Mouse (Mus musculus) cerebellum, postnatal 14 days (tissue): ENCODE measurements around the gene Gm10563.
"Not testable (repeated sequence)": the region's sequence is repeated elsewhere in the genome, so short reads cannot be mapped to it uniquely, and the experiment has no call there.

Experiments used
- DNase-seq, 2 experiments: peaks; one replicate each; pipeline ENCODE4 v3.0.0; 2021; ENCODE audit warnings: mixed read lengths in 2 of 2

Gene Gm10563

DNA sequence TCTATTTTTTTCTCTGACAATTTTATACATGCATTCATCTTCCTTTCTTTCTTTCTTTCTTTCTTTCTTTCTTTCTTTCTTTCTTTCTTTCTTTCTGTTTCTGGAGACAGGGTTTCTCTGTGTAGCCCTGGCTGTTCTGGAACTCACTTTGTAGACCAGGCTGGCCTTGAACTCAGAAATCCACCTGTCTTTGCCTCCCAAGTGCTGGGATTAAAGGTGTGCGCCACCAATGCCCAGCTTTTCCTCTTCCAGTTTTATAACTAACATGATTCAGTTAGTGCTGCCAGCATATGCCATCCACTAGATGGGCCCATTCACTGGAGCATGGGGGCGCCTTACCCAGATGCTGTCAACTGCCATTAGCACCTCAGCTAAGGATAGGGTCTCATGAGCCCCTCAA, at the start of gene Gm10563:
Gene Gm10563, minus strand, starts transcription at position 101 of the 400 bp plus-strand sequence.
- DNase-seq, result not testable (repeated sequence)

GRCm38 (mm10) chr4:155694482-155695401, 49.5 kb upstream of the Gm10563 start:
- peak; percentile 75 to 78 for DNase-seq

- DNase-seq, result peak; percentile 89 to 90
These were observed 48.9 kb upstream of the Gm10563 start, which contains the start of gene Fndc10 for GRCm38 (mm10) chr4:155694111-155694481. Gene Fndc10, plus strand, starts transcription at chr4:155694342.

DNA sequence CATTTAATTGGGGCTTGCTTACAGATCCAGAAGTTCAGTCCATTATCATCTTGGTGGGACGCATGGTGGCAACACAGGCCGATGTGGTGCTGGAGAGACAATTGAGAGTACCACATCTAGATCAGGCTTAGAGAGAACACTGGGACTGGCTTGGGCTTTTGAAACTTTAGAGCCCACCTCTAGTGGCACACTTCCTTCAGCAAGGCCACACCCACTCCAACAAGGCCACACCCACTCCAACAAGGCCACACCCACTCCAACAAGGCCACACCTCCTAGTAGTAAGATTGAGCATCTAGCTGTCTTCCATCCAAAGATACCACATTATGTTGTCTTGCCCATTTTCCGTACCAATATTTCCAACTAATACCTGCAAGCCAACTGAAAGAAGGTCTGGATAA, 47.2 kb upstream of the Gm10563 start:
- DNase-seq, result no peak

GRCm38 (mm10) chr4:155690571-155691375, 45.6 kb upstream of the Gm10563 start:
- peak; percentile 99 for DNase-seq

DNA sequence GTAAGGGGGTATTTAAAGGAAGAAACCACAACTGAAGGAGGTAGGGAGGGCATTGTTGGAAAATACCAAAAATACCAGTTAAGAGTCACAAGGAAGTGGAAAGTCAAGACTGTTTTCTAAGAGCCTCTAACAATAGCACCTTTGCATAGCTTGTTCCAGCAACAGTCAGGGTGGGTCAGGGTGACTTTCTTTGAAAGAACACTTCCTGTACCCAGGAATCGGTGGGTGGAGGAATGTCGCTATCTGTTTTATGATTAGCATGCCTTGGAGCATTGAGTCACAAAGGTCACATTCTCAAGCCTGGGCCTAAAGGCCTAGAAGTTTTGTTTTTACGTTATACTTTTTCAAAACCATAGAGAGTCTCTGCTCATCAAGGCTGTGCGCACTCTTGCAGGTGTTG, 42.6 kb upstream of the Gm10563 start:
- DNase-seq, result not testable (repeated sequence)

DNA sequence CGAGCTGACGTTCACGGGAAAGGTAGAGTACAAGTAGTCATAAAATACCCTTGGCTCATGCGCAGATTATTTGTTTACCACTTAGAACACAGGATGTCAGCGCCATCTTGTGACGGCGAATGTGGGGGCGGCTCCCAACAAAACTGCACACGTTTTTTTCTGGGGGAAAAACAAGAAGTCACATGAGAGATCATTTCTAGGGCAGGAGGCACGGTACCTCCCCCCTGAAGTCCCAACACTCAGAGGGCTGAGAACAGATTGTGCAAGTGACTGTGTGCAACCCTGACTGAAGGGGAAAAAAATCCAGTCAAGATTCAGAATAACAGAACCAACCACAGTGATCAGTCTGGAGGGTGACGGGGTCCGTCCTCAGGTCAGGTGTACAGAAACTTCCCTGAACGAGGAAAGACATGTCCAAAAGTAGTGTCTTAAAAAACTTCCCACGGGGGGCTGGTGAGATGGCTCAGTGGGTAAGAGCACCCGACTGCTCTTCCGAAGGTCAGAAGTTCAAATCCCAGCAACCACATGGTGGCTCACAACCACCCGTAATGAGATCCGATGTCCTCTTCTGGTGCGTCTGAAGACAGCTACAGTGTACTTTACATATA, 38.6 kb upstream of the Gm10563 start:
- not testable (repeated sequence) for DNase-seq

DNA sequence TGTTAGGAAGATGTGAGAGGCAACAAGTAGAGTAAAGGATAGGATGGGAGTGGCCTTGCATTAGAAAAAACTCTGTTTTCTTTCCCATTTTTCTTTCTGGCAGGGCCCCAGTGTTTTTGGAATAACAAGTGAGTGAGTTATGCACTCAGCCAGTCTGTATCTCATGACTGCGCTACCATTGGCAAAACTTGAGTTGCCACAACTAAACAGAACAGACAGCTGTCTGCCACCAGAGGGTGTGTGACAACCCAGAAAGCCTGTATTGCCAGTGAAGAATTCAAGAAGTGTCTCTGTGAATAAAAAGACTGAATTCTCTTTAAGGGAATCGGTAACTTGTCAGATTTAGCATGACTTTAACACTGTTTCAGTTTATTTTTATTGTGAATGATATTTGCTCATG, 30.8 kb upstream of the Gm10563 start:
- DNase-seq, result peak; percentile 57 to 60

- no peak for DNase-seq
These were observed 26.9 kb upstream of the Gm10563 start for GRCm38 (mm10) chr4:155672082-155672481.

GRCm38 (mm10) chr4:155670236-155670635, 25.0 kb upstream of the Gm10563 start:
- DNase-seq, result not testable (repeated sequence)

GRCm38 (mm10) chr4:155669598-155670075, 24.4 kb upstream of the Gm10563 start:
- no peak for DNase-seq

DNA sequence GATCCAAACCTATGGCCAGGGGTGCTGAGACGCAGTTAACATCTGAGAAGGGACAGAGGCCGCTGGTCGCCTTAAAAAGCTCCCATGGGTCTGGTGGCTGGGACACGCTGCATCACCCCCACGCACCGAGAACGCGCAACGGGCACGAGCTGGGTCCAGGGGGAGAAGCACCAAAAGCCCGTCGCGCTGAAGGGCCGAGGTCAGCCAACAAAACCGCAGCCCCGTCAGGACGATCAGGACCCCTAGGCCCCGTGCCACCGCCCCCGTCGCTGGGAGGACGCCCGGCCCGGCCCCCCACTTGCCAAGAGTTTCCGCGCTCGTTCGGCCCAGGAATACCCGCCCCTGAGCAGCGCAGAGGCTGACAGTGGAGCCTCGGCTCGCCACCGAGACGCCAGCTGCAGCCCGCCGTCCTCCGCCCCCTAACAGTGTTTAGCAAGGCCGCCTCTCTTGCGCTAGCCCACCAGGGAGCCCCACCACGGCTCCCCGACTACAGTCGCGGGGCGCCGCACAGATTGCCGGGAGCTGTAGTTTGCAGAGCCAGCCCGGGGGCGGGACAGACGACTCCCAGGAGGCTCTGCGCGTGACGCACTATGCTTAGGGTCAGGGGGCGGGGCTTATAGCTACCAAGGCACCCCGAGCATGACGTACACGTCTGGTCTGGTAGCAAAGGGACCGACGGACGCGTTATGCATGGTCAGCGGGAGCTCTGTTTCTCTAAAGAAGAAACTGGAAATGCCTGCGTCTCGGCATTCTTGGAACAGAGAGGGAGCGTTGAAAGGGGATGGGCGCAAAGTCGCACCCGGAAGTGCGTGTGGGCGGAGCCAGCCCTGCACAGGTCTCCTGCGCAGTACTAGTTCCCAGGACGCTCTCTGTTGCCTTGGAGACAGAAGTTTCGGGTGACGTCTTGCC, 23.7 kb upstream of the Gm10563 start, which contains the start of gene Mib2:
Gene Mib2, minus strand, starts transcription at position 510 of the 909 bp plus-strand sequence.
- DNase-seq, result peak; percentile 98

DNA sequence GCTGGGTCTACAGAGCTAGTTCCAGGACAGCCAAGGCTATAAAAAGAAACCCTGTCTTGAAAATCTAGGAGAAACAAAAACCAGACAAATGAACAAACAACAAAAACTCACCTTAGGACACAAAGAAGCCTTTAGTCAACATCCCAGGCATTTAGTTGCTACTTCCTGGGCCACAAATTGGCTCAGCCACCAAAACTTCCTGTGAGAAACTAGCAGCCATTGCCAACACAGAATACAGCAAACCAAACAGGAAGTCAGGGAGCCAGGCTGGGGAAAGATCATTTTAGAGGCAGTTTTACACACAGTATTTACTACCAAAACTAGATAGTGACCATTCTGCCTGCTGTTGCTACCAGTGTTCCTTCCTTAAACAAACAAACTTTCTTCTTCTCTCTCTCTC, 21.7 kb upstream of the Gm10563 start:
- no peak for DNase-seq

DNA sequence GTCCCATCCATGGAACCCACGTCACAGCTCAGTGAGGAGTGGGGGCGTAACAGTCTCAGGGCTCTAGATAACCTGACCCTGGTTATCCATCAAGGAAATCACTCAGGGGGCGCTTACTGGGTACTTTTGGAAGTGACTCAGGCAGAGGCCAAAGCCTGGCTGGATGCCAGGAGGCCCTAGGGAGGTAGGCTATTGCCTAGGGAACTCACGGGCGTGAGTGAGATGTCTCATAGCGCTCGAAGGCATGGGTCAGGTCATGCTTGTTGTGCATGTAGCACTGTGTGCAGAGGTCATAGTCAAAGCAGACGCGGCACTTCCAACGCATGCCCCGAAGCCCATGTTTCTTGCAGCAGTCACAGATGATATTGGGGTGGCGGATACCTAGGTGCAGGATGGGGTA, 15.4 kb upstream of the Gm10563 start:
- peak in 1 of 2 experiments; percentile 32 for DNase-seq

DNA sequence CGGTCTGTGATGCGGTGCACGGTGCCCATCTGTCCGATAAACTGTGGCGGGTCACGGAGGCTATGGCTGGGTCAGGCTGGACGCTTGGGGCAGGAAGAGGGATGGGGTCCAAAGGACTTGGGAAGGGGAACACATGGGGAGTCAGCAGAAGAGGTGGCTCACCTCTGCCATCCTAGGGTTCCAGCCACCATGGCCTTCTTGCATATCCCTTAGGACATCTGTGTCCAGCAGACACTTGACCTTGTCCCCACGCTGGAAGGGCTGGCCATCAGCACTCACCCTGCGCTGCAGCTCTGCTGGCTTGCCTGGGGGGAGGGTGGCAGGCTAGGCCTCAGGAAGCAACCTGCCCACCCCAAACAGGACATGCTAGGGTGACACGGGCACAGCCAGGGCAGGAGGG, 13.8 kb upstream of the Gm10563 start:
- DNase-seq, result no peak

DNA sequence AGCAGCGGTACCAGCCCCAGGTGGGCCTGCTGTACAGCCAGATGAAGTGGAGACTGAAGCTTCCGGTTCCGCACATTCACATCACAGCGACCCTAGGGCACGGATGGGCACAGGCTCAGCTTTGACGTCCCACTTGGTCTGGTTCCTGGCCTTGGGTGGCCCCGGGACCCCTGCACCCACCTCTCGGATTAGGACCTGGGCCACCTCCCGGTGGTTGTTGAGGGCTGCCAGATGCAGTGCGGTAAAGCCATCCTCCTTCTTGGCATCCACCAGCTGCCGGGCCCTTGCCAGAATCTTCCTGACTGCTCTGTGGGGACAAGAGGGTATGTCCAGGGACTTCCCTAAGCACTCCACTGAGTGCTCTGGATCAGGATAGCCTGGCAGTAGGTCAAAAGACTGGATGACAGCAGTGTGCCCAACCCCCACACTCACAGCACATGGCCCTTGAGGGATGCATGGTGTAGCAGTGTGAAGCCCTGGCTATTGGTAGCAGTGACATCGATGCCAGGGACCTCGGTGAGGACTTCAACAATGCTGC, 11.1 kb upstream of the Gm10563 start:
- peak; percentile 31 to 51 for DNase-seq

- peak; percentile 69 to 75 for DNase-seq
These were observed 9.5 kb upstream of the Gm10563 start for GRCm38 (mm10) chr4:155654456-155655298.

- DNase-seq, result no peak
These were observed 8.9 kb upstream of the Gm10563 start for GRCm38 (mm10) chr4:155654183-155654455.

- DNase-seq, result peak; percentile 68 to 72
These were observed 8.4 kb upstream of the Gm10563 start for GRCm38 (mm10) chr4:155653451-155654182.

DNA sequence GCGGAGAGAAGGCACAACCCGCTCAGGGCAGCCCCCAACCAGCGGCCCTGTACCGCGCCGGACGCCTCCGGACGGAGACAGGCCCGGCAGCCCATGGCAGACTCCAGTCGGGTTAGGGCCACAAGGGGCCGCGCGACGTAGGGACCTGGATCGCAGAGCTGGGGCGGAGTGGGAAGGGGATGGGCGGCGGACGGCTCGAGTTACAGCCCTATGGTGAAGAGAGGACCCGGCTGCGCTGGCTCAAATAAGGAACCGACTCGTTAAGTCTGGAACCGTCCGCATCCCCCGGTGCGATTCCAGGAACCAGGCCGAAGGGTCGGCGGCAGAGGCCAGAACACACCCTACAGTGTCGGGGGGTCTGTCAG, 7.9 kb upstream of the Gm10563 start, which contains the start of gene Mmp23:
Gene Mmp23, minus strand, starts transcription at position 299 of the 365 bp plus-strand sequence.
- peak in 1 of 2 experiments; percentile 72 for DNase-seq
